Mouse (Mus musculus) bone marrow macrophage, adult 2 months (primary cell): ENCODE measurements around the gene Pde1b. TPM values are rescaled to one million over a fixed set of nuclear protein-coding genes. Genes with fewer than 3 reads are reported as not detected.
A peak's percentile ranks its signal among the peaks of the same experiment; 100 is the strongest.

ENCODE experiments used
- H3K27ac ChIP-seq: 2 replicates; pipeline ENCODE4 v1.5.1; 2012; ENCODE audit warnings: low read depth, low read length; ENCODE audit not compliant: insufficient read depth
- H3K4me1 ChIP-seq: 2 replicates; pipeline ENCODE4 v1.6.1; 2012; ENCODE audit warnings: low read length; ENCODE audit not compliant: control insufficient read depth, insufficient read depth
- H3K4me3 ChIP-seq: 2 replicates; pipeline ENCODE4 v1.5.1; 2012; ENCODE audit warnings: mild to moderate bottlenecking, low read length, moderate library complexity; ENCODE audit not compliant: insufficient read depth
- CTCF ChIP-seq: IDR thresholded peaks from 2 replicates; pipeline ENCODE4 v1.5.1; 2012; ENCODE audit warnings: low read depth, mild to moderate bottlenecking, low read length, moderate library complexity
- POLR2A ChIP-seq: IDR thresholded peaks from 2 replicates; pipeline ENCODE4 v1.6.1; 2012; ENCODE audit warnings: mild to moderate bottlenecking, low read depth, low read length, borderline replicate concordance
- polyA plus RNA-seq: library from polyadenylated mRNA; stranded (reverse); fragments of >200 nt; gene quantifications from 2 replicates; pipeline ENCODE4 v1.2.4, GENCODE M21; 2012; ENCODE audit not compliant: missing spikeins, insufficient read depth, insufficient read length

Gene Pde1b
- 49.4 and 63.6 TPM in 2 replicates for polyA plus RNA-seq

GRCm38 (mm10) chr15:103502435-103503250 is at the start of gene Pde1b:
TSS of gene Pde1b (plus strand) at chr15:103503034.
- no peak within 1 kb of the TSS for H3K4me3 ChIP-seq
- H3K27ac ChIP-seq, result no peak within 1 kb of the TSS
- H3K4me1 ChIP-seq, result peaks cover 10% of the 10 kb centered on the region
- TF ChIP-seq POLR2A, result no peak
- TF ChIP-seq CTCF, result no peak

- H3K27ac ChIP-seq, result peak within 1 kb of the TSS; percentile 84
- H3K4me1 ChIP-seq, result peaks cover 5% of the 10 kb centered on the region
- H3K4me3 ChIP-seq, result peak within 1 kb of the TSS; percentile 95
- TF ChIP-seq POLR2A (no peak), CTCF (no peak)
Measured at GRCm38 (mm10) chr15:103453551-103454218, 49.1 kb upstream of the Pde1b start, which contains the start of gene Nckap1l. TSS of gene Nckap1l (plus strand) at chr15:103453794.

GRCm38 (mm10) chr15:103454449-103454848 is 48.4 kb upstream of the Pde1b start:
- TF ChIP-seq POLR2A (no peak), CTCF (no peak)
- H3K27ac ChIP-seq, result peak overlapping the region; percentile 84
- peak overlapping the region; percentile 95 for H3K4me3 ChIP-seq
- peaks cover 9% of the 10 kb centered on the region for H3K4me1 ChIP-seq

- Histone ChIP-seq H3K4me1 (peaks cover 40% of the 10 kb centered on the region), H3K27ac (peak overlapping the region; percentile 75), H3K4me3 (no peak overlapping the region)
- TF ChIP-seq POLR2A, result no peak
- no peak for TF ChIP-seq CTCF
Measured at GRCm38 (mm10) chr15:103462539-103463261, 40.1 kb upstream of the Pde1b start.

- TF ChIP-seq POLR2A, result no peak
- no peak for TF ChIP-seq CTCF
Measured at GRCm38 (mm10) chr15:103471488-103472194, 31.2 kb upstream of the Pde1b start.

GRCm38 (mm10) chr15:103472265-103472664 is 30.6 kb upstream of the Pde1b start:
- Histone ChIP-seq H3K4me1 (peaks cover 29% of the 10 kb centered on the region), H3K27ac (no peak overlapping the region), H3K4me3 (no peak overlapping the region)
- TF ChIP-seq POLR2A, result no peak
- TF ChIP-seq CTCF, result no peak

More at GRCm38 (mm10) chr15:103471488-103472194, 31.2 kb upstream of the Pde1b start:
- Histone ChIP-seq H3K27ac (0 out of 2 replicates have a peak overlapping the region, but pooled peaks have one; percentile 7), H3K4me1 (peaks cover 33% of the 10 kb centered on the region), H3K4me3 (no peak overlapping the region)

- Histone ChIP-seq H3K27ac (no peak overlapping the region), H3K4me1 (peaks cover 29% of the 10 kb centered on the region), H3K4me3 (no peak overlapping the region)
- TF ChIP-seq CTCF (no peak), POLR2A (no peak)
Measured at GRCm38 (mm10) chr15:103473182-103473581, 29.7 kb upstream of the Pde1b start.

GRCm38 (mm10) chr15:103473769-103474168 is 29.1 kb upstream of the Pde1b start:
- H3K4me1 ChIP-seq, result peaks cover 29% of the 10 kb centered on the region
- TF ChIP-seq POLR2A (no peak), CTCF (no peak)

GRCm38 (mm10) chr15:103479080-103479606 is 23.7 kb upstream of the Pde1b start:
- Histone ChIP-seq H3K4me3 (no peak overlapping the region), H3K4me1 (peaks cover 13% of the 10 kb centered on the region)
- no peak for TF ChIP-seq POLR2A
- TF ChIP-seq CTCF, result no peak

More at GRCm38 (mm10) chr15:103473769-103474168, 29.1 kb upstream of the Pde1b start:
- H3K27ac ChIP-seq, result no peak overlapping the region
- no peak overlapping the region for H3K4me3 ChIP-seq

More at GRCm38 (mm10) chr15:103479080-103479606, 23.7 kb upstream of the Pde1b start:
- no peak overlapping the region for H3K27ac ChIP-seq
